Mouse (Mus musculus): ENCODE data around the gene Plxdc2. TPM values are rescaled to one million over a fixed set of nuclear protein-coding genes. Genes with fewer than 3 reads are reported as not detected.

The Plxdc2 gene
- polyA plus RNA-seq, 1 experiment from 2014 or later, result 16.5 TPM

GRCm38 (mm10) chr2:16357946-16358345 lies 1.8 kb downstream of the Plxdc2 start:
- no peak for DNase-seq (ENCODE audit: low spot score)
- H3K9me3 ChIP-seq (ENCODE audit: control insufficient read depth, low read length), result no peaks in the 10 kb centered on the region
- no peak overlapping the region for H3K27ac ChIP-seq (ENCODE audit: low read depth, low read length)
- no peaks in the 10 kb centered on the region for H3K27me3 ChIP-seq (ENCODE audit: control insufficient read depth, insufficient read depth, low read length)
- H3K9ac ChIP-seq (ENCODE audit: low read length), result no peak overlapping the region; the same call in 1 of the 2 replicates
- WGBS, result 15% methylated on average over 1 of the region's 1 CpGs
- no peaks in the 10 kb centered on the region for H3K4me1 ChIP-seq (replicated peaks; ENCODE audit: control insufficient read depth, insufficient read depth, low read length)
- no peaks in the 10 kb centered on the region for H3K36me3 ChIP-seq (ENCODE audit: control insufficient read depth, insufficient read depth, low read length)
- H3K4me3 ChIP-seq (ENCODE audit: low read depth, low read length), result peak overlapping the region; percentile 63
- H3K4me2 ChIP-seq (ENCODE audit: low read depth, low read length, severe bottlenecking), result peak overlapping the region; percentile 75
- ATAC-seq (replicated peaks; ENCODE audit: low FRiP score), result no peak

GRCm38 (mm10) chr2:16359341-16359928 lies 3.3 kb downstream of the Plxdc2 start:
- no peaks in the 10 kb centered on the region for H3K27me3 ChIP-seq (ENCODE audit: control insufficient read depth, insufficient read depth, low read length)
- no peak overlapping the region for H3K4me3 ChIP-seq (ENCODE audit: low read depth, low read length)
- no peak for DNase-seq (ENCODE audit: low spot score)
- no peaks in the 10 kb centered on the region for H3K9me3 ChIP-seq (ENCODE audit: control insufficient read depth, low read length)
- H3K9ac ChIP-seq (ENCODE audit: low read length), result no peak overlapping the region
- no peak overlapping the region for H3K27ac ChIP-seq (ENCODE audit: low read depth, low read length)
- ATAC-seq (replicated peaks; ENCODE audit: low FRiP score), result no peak
- WGBS, result 70% methylated on average over 3 of the region's 3 CpGs
- H3K4me2 ChIP-seq (ENCODE audit: low read depth, low read length, severe bottlenecking), result no peak overlapping the region
- H3K36me3 ChIP-seq (ENCODE audit: control insufficient read depth, insufficient read depth, low read length), result no peaks in the 10 kb centered on the region
- no peaks in the 10 kb centered on the region for H3K4me1 ChIP-seq (replicated peaks; ENCODE audit: control insufficient read depth, insufficient read depth, low read length)

GRCm38 (mm10) chr2:16364749-16365148 lies 8.6 kb downstream of the Plxdc2 start:
- Histone ChIP-seq H3K9ac (ENCODE audit: low read length) (no peak overlapping the region), H3K27me3 (ENCODE audit: control insufficient read depth, insufficient read depth, low read length) (no peaks in the 10 kb centered on the region), H3K4me3 (ENCODE audit: low read depth, low read length) (no peak overlapping the region), H3K9me3 (ENCODE audit: control insufficient read depth, low read length) (no peaks in the 10 kb centered on the region), H3K4me1 (replicated peaks; ENCODE audit: control insufficient read depth, insufficient read depth, low read length) (no peaks in the 10 kb centered on the region), H3K36me3 (ENCODE audit: control insufficient read depth, insufficient read depth, low read length) (no peaks in the 10 kb centered on the region), H3K27ac (ENCODE audit: low read depth, low read length) (no peak overlapping the region), H3K4me2 (ENCODE audit: low read depth, low read length, severe bottlenecking) (no peak overlapping the region)
- DNase-seq (ENCODE audit: low spot score) (no peak), ATAC-seq (replicated peaks; ENCODE audit: low FRiP score) (no peak)
- WGBS, result 81% methylated on average over 1 of the region's 1 CpGs

- H3K4me2 ChIP-seq (ENCODE audit: low read depth, low read length, severe bottlenecking), result no peak overlapping the region
- no peak for ATAC-seq (replicated peaks; ENCODE audit: low FRiP score)
- 53% methylated on average over 4 of the region's 4 CpGs for WGBS
- H3K4me3 ChIP-seq (ENCODE audit: low read depth, low read length), result no peak overlapping the region
- no peaks in the 10 kb centered on the region for H3K9me3 ChIP-seq (ENCODE audit: control insufficient read depth, low read length)
- H3K27ac ChIP-seq (ENCODE audit: low read depth, low read length), result no peak overlapping the region
- no peaks in the 10 kb centered on the region for H3K4me1 ChIP-seq (replicated peaks; ENCODE audit: control insufficient read depth, insufficient read depth, low read length)
- H3K27me3 ChIP-seq (ENCODE audit: control insufficient read depth, insufficient read depth, low read length), result no peaks in the 10 kb centered on the region
- no peaks in the 10 kb centered on the region for H3K36me3 ChIP-seq (ENCODE audit: control insufficient read depth, insufficient read depth, low read length)
- DNase-seq (ENCODE audit: low spot score), result no peak
- no peak overlapping the region for H3K9ac ChIP-seq (ENCODE audit: low read length)
Measured at GRCm38 (mm10) chr2:16365830-16366401, 9.8 kb downstream of the Plxdc2 start.

- Histone ChIP-seq H3K4me2 (ENCODE audit: low read depth, low read length, severe bottlenecking) (no peak overlapping the region), H3K9me3 (ENCODE audit: control insufficient read depth, low read length) (no peaks in the 10 kb centered on the region), H3K9ac (ENCODE audit: low read length) (no peak overlapping the region), H3K36me3 (ENCODE audit: control insufficient read depth, insufficient read depth, low read length) (no peaks in the 10 kb centered on the region), H3K27me3 (ENCODE audit: control insufficient read depth, insufficient read depth, low read length) (no peaks in the 10 kb centered on the region), H3K27ac (ENCODE audit: low read depth, low read length) (no peak overlapping the region), H3K4me1 (replicated peaks; ENCODE audit: control insufficient read depth, insufficient read depth, low read length) (no peaks in the 10 kb centered on the region), H3K4me3 (ENCODE audit: low read depth, low read length) (no peak overlapping the region)
- no peak for DNase-seq (ENCODE audit: low spot score)
- ATAC-seq (replicated peaks; ENCODE audit: low FRiP score), result no peak
- WGBS, result 92% methylated on average over 1 of the region's 1 CpGs
Measured at GRCm38 (mm10) chr2:16370419-16370818, 14.3 kb downstream of the Plxdc2 start.

- H3K9me3 ChIP-seq (ENCODE audit: control insufficient read depth, low read length), result no peaks in the 10 kb centered on the region
- ATAC-seq (replicated peaks; ENCODE audit: low FRiP score) (no peak; the same call in 1 of the 2 replicates), DNase-seq (ENCODE audit: low spot score) (no peak)
- H3K36me3 ChIP-seq (ENCODE audit: control insufficient read depth, insufficient read depth, low read length), result no peaks in the 10 kb centered on the region
- H3K4me3 ChIP-seq (ENCODE audit: low read depth, low read length), result no peak overlapping the region
- no peak overlapping the region for H3K4me2 ChIP-seq (ENCODE audit: low read depth, low read length, severe bottlenecking)
- no peaks in the 10 kb centered on the region for H3K4me1 ChIP-seq (replicated peaks; ENCODE audit: control insufficient read depth, insufficient read depth, low read length)
- no peaks in the 10 kb centered on the region for H3K27me3 ChIP-seq (ENCODE audit: control insufficient read depth, insufficient read depth, low read length)
- no peak overlapping the region for H3K9ac ChIP-seq (ENCODE audit: low read length)
- H3K27ac ChIP-seq (ENCODE audit: low read depth, low read length), result no peak overlapping the region
Measured at GRCm38 (mm10) chr2:16374288-16374687, 18.2 kb downstream of the Plxdc2 start.

- ATAC-seq (replicated peaks; ENCODE audit: low FRiP score) (no peak), DNase-seq (ENCODE audit: low spot score) (no peak)
- 85% methylated on average over 1 of the region's 1 CpGs for WGBS
- Histone ChIP-seq H3K9ac (ENCODE audit: low read length) (no peak overlapping the region), H3K4me2 (ENCODE audit: low read depth, low read length, severe bottlenecking) (no peak overlapping the region), H3K36me3 (ENCODE audit: control insufficient read depth, insufficient read depth, low read length) (no peaks in the 10 kb centered on the region), H3K27ac (ENCODE audit: low read depth, low read length) (no peak overlapping the region), H3K27me3 (ENCODE audit: control insufficient read depth, insufficient read depth, low read length) (no peaks in the 10 kb centered on the region), H3K9me3 (ENCODE audit: control insufficient read depth, low read length) (no peaks in the 10 kb centered on the region), H3K4me1 (replicated peaks; ENCODE audit: control insufficient read depth, insufficient read depth, low read length) (no peaks in the 10 kb centered on the region), H3K4me3 (ENCODE audit: low read depth, low read length) (no peak overlapping the region)
Measured at GRCm38 (mm10) chr2:16386206-16386605, 30.1 kb downstream of the Plxdc2 start.

- Histone ChIP-seq H3K4me3 (ENCODE audit: low read depth, low read length) (no peak overlapping the region), H3K9ac (ENCODE audit: low read length) (no peak overlapping the region), H3K9me3 (ENCODE audit: control insufficient read depth, low read length) (no peaks in the 10 kb centered on the region), H3K4me2 (ENCODE audit: low read depth, low read length, severe bottlenecking) (no peak overlapping the region), H3K27me3 (ENCODE audit: control insufficient read depth, insufficient read depth, low read length) (no peaks in the 10 kb centered on the region), H3K27ac (ENCODE audit: low read depth, low read length) (no peak overlapping the region), H3K36me3 (ENCODE audit: control insufficient read depth, insufficient read depth, low read length) (no peaks in the 10 kb centered on the region), H3K4me1 (replicated peaks; ENCODE audit: control insufficient read depth, insufficient read depth, low read length) (no peaks in the 10 kb centered on the region)
- ATAC-seq (replicated peaks; ENCODE audit: low FRiP score) (no peak), DNase-seq (ENCODE audit: low spot score) (no peak)
Measured at GRCm38 (mm10) chr2:16386692-16387091, 30.6 kb downstream of the Plxdc2 start.

GRCm38 (mm10) chr2:16387787-16388186 lies 31.7 kb downstream of the Plxdc2 start:
- Histone ChIP-seq H3K27me3 (ENCODE audit: control insufficient read depth, insufficient read depth, low read length) (no peaks in the 10 kb centered on the region), H3K4me1 (replicated peaks; ENCODE audit: control insufficient read depth, insufficient read depth, low read length) (no peaks in the 10 kb centered on the region), H3K9ac (ENCODE audit: low read length) (no peak overlapping the region), H3K36me3 (ENCODE audit: control insufficient read depth, insufficient read depth, low read length) (no peaks in the 10 kb centered on the region), H3K4me3 (ENCODE audit: low read depth, low read length) (no peak overlapping the region), H3K9me3 (ENCODE audit: control insufficient read depth, low read length) (no peaks in the 10 kb centered on the region), H3K4me2 (ENCODE audit: low read depth, low read length, severe bottlenecking) (no peak overlapping the region), H3K27ac (ENCODE audit: low read depth, low read length) (no peak overlapping the region)
- no peak for ATAC-seq (replicated peaks; ENCODE audit: low FRiP score)
- no peak for DNase-seq (ENCODE audit: low spot score)

Measured in forebrain, embryonic 11.5 days (tissue).